Mouse (Mus musculus) MEL (cell line): ENCODE data around the gene Twnk. TPM values are rescaled to one million over a fixed set of nuclear protein-coding genes. Genes with fewer than 3 reads are reported as not detected.

Experiments used
- DNase-seq: peaks from one replicate; pipeline ENCODE4 v3.0.0; 2011; ENCODE audit warnings: low read depth, low spot score
- H3K27ac ChIP-seq: 2 replicates; pipeline ENCODE4 v1.5.1; 2012; ENCODE audit warnings: low read depth, mild to moderate bottlenecking, control low read depth, low read length, moderate library complexity; ENCODE audit not compliant: control insufficient read depth
- H3K27me3 ChIP-seq, 2 experiments: fragments of 150-350 bp in 1 of 2; sonication (generic) in 1 of 2; 2 replicates each; pipeline ENCODE4 v1.6.1; 2012; ENCODE audit warnings: low read length in 2 of 2, mild to moderate bottlenecking in 2 of 2, improper control_type of control experiment in 1 of 2, moderate library complexity in 1 of 2; ENCODE audit not compliant: insufficient read depth in 2 of 2, control insufficient read depth in 1 of 2
- H3K36me3 ChIP-seq, 2 experiments: 2 replicates each; pipeline ENCODE4 v1.6.1; 2012 to 2014; ENCODE audit warnings: low read length in 2 of 2, improper control_type of control experiment in 1 of 2, inconsistent platforms in 1 of 2, mild to moderate bottlenecking in 1 of 2; ENCODE audit not compliant: insufficient read depth in 2 of 2, control insufficient read depth in 1 of 2
- H3K4me1 ChIP-seq, 2 experiments: fragments of 150-350 bp in 1 of 2; sonication (generic) in 1 of 2; 2 replicates each; pipeline ENCODE4 v1.6.1; 2012; ENCODE audit warnings: low read length in 2 of 2, improper control_type of control experiment in 1 of 2, mild to moderate bottlenecking in 1 of 2; ENCODE audit not compliant: insufficient read depth in 2 of 2, control insufficient read depth in 1 of 2
- H3K4me3 ChIP-seq, 2 experiments: fragments of 150-350 bp in 1 of 2; sonication (generic) in 1 of 2; 2 replicates each; pipeline ENCODE4 v1.5.1; 2012; ENCODE audit warnings: low read depth in 2 of 2, low read length in 2 of 2, mild to moderate bottlenecking in 2 of 2, moderate library complexity in 2 of 2, control low read depth in 1 of 2, improper control_type of control experiment in 1 of 2; ENCODE audit not compliant: control insufficient read depth in 1 of 2, insufficient read depth in 1 of 2
- H3K79me2 ChIP-seq: 2 replicates; pipeline ENCODE4 v1.6.1; 2012; ENCODE audit warnings: mild to moderate bottlenecking, low read length, moderate library complexity; ENCODE audit not compliant: control insufficient read depth, poor library complexity, insufficient read depth
- H3K9ac ChIP-seq: 2 replicates; pipeline ENCODE4 v1.6.1; 2012; ENCODE audit warnings: low read depth, mild to moderate bottlenecking, control low read depth, low read length, moderate library complexity; ENCODE audit not compliant: control insufficient read depth, poor library complexity, severe bottlenecking
- H3K9me3 ChIP-seq: fragments of 150-350 bp; sonication (generic); replicated peaks from 2 replicates; pipeline ENCODE4 v1.6.1; 2012; ENCODE audit warnings: mild to moderate bottlenecking, low read length, improper control_type of control experiment, moderate library complexity; ENCODE audit not compliant: insufficient read depth
- CHD1 ChIP-seq: IDR thresholded peaks from 2 replicates; pipeline ENCODE4 v1.6.1; 2012; ENCODE audit warnings: low read depth, mild to moderate bottlenecking, inconsistent platforms, low read length, improper control_type of control experiment
- CHD2 ChIP-seq: IDR thresholded peaks from 2 replicates; pipeline ENCODE4 v1.6.1; 2011; ENCODE audit warnings: low read length, improper control_type of control experiment
- E2F4 ChIP-seq: IDR thresholded peaks from 2 replicates; pipeline ENCODE4 v1.6.1; 2011; ENCODE audit warnings: low read depth, low read length, improper control_type of control experiment, borderline replicate concordance
- ELF1 ChIP-seq: IDR thresholded peaks from 2 replicates; pipeline ENCODE4 v1.6.1; 2014; ENCODE audit warnings: low read depth, mild to moderate bottlenecking, inconsistent platforms, low read length, improper control_type of control experiment, moderate library complexity
- EP300 ChIP-seq, 2 experiments: IDR thresholded peaks; 2 replicates each; pipeline ENCODE4 v1.6.1; 2011; ENCODE audit warnings: improper control_type of control experiment in 2 of 2, low read length in 2 of 2, low read depth in 1 of 2, mild to moderate bottlenecking in 1 of 2
- ETS1 ChIP-seq: IDR thresholded peaks from 2 replicates; pipeline ENCODE4 v1.6.1; 2012; ENCODE audit warnings: low read depth, mild to moderate bottlenecking, inconsistent platforms, low read length, improper control_type of control experiment, moderate library complexity
- HCFC1 ChIP-seq: IDR thresholded peaks from 2 replicates; pipeline ENCODE4 v1.6.1; 2012; ENCODE audit warnings: low read depth, mild to moderate bottlenecking, inconsistent platforms, low read length, improper control_type of control experiment, moderate library complexity
- JUND ChIP-seq: IDR thresholded peaks from 2 replicates; pipeline ENCODE4 v1.6.1; 2011; ENCODE audit warnings: low read depth, mild to moderate bottlenecking, improper control_type of control experiment, low read length
- MAZ ChIP-seq: IDR thresholded peaks from 2 replicates; pipeline ENCODE4 v1.6.1; 2012; ENCODE audit warnings: low read depth, mild to moderate bottlenecking, inconsistent platforms, low read length, improper control_type of control experiment
- MXI1 ChIP-seq: IDR thresholded peaks from 2 replicates; pipeline ENCODE4 v1.6.1; 2011; ENCODE audit warnings: mild to moderate bottlenecking, low read depth, low read length, improper control_type of control experiment
- MYB ChIP-seq: IDR thresholded peaks from 2 replicates; pipeline ENCODE4 v1.6.1; 2011; ENCODE audit warnings: mild to moderate bottlenecking, low read depth, low read length, improper control_type of control experiment
- MYC ChIP-seq: IDR thresholded peaks from 2 replicates; pipeline ENCODE4 v1.6.1; 2011; ENCODE audit warnings: low read depth, mild to moderate bottlenecking, low read length, improper control_type of control experiment, moderate library complexity
- NELFE ChIP-seq: IDR thresholded peaks from 2 replicates; pipeline ENCODE4 v1.6.1; 2011; ENCODE audit warnings: low read depth, low read length, improper control_type of control experiment
- POLR2A ChIP-seq, 2 experiments: IDR thresholded peaks; 2 replicates each; pipeline ENCODE4 v1.6.1; 2011 to 2012; ENCODE audit warnings: low read length in 2 of 2, mild to moderate bottlenecking in 2 of 2, control low read depth in 1 of 2, improper control_type of control experiment in 1 of 2, low read depth in 1 of 2, moderate library complexity in 1 of 2; ENCODE audit not compliant: control insufficient read depth in 1 of 2, insufficient read depth in 1 of 2, poor library complexity in 1 of 2
- POLR2AphosphoS2 ChIP-seq: IDR thresholded peaks from 2 replicates; pipeline ENCODE4 v1.6.1; 2011; ENCODE audit warnings: low read length, improper control_type of control experiment
- POLR2AphosphoS5 ChIP-seq: IDR thresholded peaks from 2 replicates; pipeline ENCODE4 v1.6.1; 2012; ENCODE audit warnings: low read depth, borderline replicate concordance, mild to moderate bottlenecking, inconsistent platforms, low read length, moderate library complexity, mixed read lengths
- RAD21 ChIP-seq: IDR thresholded peaks from 2 replicates; pipeline ENCODE4 v1.6.1; 2011; ENCODE audit warnings: mild to moderate bottlenecking, low read depth, low read length, improper control_type of control experiment
- SIN3A ChIP-seq: IDR thresholded peaks from 2 replicates; pipeline ENCODE4 v1.6.1; 2012; ENCODE audit warnings: low read length, improper control_type of control experiment, inconsistent platforms
- TBP ChIP-seq: IDR thresholded peaks from 2 replicates; pipeline ENCODE4 v1.8.0; 2011; ENCODE audit warnings: low read depth, low read length, improper control_type of control experiment
- TCF12 ChIP-seq: IDR thresholded peaks from 2 replicates; pipeline ENCODE4 v1.6.1; 2014; ENCODE audit warnings: low read depth, mild to moderate bottlenecking, inconsistent platforms, low read length, improper control_type of control experiment, moderate library complexity
- USF1 ChIP-seq: IDR thresholded peaks from 2 replicates; pipeline ENCODE4 v1.6.1; 2014; ENCODE audit warnings: low read depth, mild to moderate bottlenecking, inconsistent platforms, low read length, improper control_type of control experiment, moderate library complexity
- ZMIZ1 ChIP-seq: IDR thresholded peaks from 2 replicates; pipeline ENCODE4 v1.6.1; 2012; ENCODE audit warnings: low read depth, mild to moderate bottlenecking, inconsistent platforms, low read length, improper control_type of control experiment, moderate library complexity
- ZNF384 ChIP-seq: IDR thresholded peaks from 2 replicates; pipeline ENCODE4 v1.6.1; 2012; ENCODE audit warnings: low read depth, mild to moderate bottlenecking, inconsistent platforms, low read length, improper control_type of control experiment
- polyA plus RNA-seq, 2 experiments: library from polyadenylated mRNA; stranded (reverse) in 1 of 2; unstranded in 1 of 2; fragments of >175 nt in 1 of 2; fragments of >200 nt in 1 of 2; gene quantifications; 2 replicates each; pipeline versions ENCODE4 v1.2.1 to v1.2.4; 2012; ENCODE audit warnings: low replicate concordance in 2 of 2, low read depth in 1 of 2; ENCODE audit not compliant: insufficient read length in 2 of 2, insufficient read depth in 1 of 2, missing spikeins in 1 of 2
- total RNA-seq: library from RNA; depleted of rRNA; stranded (reverse); fragments of 300-350 nt; gene quantifications from 2 replicates; pipeline ENCODE4 v1.2.3, GENCODE M21; 2012

Gene Twnk
- total and polyA plus RNA-seq, 3 experiments: 37.5 to 55.6 TPM; not detected in 1

GRCm38 (mm10) chr19:45058113-45058839 is 52.8 kb downstream of the Twnk start:
- H3K36me3 ChIP-seq: peaks cover 0 to 31% of the 10 kb centered on the region in 2 experiments; a peak in 2 of 4 replicates
- no peaks in the 10 kb centered on the region for H3K9me3 ChIP-seq
- peaks cover 3% of the 10 kb centered on the region; the same call in 1 of the 2 replicates for H3K79me2 ChIP-seq
- peak overlapping the region; percentile 81 to 94 for H3K4me3 ChIP-seq
- H3K9ac ChIP-seq: peak overlapping the region; percentile 92
- no peaks in the 10 kb centered on the region for H3K27me3 ChIP-seq
- H3K27ac ChIP-seq: peak overlapping the region; percentile 97
- H3K4me1 ChIP-seq: peaks cover 13 to 32% of the 10 kb centered on the region in 2 experiments
- TF ChIP-seq POLR2AphosphoS2: peak; percentile 81; the same call in 1 of the 2 replicates
- peak; percentile 63; the same call in 1 of the 2 replicates for TF ChIP-seq MAZ
- TF ChIP-seq CHD1: no peak
- no peak for TF ChIP-seq JUND
- peak; percentile 64 for TF ChIP-seq ETS1
- no peak for TF ChIP-seq USF1
- TF ChIP-seq CHD2: peak; percentile 90
- peak; percentile 39; the same call in 1 of the 2 replicates for TF ChIP-seq POLR2AphosphoS5
- peak; percentile 50 for TF ChIP-seq TCF12
- no peak for TF ChIP-seq RAD21
- peak; percentile 45; the same call in 1 of the 2 replicates for TF ChIP-seq SIN3A
- TF ChIP-seq TBP: peak; percentile 57; the same call in 1 of the 2 replicates
- peak; percentile 81 for TF ChIP-seq HCFC1
- TF ChIP-seq MXI1: peak; percentile 11
- TF ChIP-seq ZMIZ1: peak; percentile 81; the same call in 1 of the 2 replicates
- TF ChIP-seq NELFE: peak; percentile 83
- TF ChIP-seq MYB: 0 out of 2 replicates have a peak, but pooled peaks have one; percentile 11
- TF ChIP-seq ZNF384: no peak
- peak; percentile 92 for TF ChIP-seq ELF1
- TF ChIP-seq POLR2A (IDR thresholded peaks at IDR 0.05; ENCODE audit: control insufficient read depth in 1 of 2, insufficient read depth in 1 of 2, low read depth in 1 of 2, low read length in 2 of 2, poor library complexity in 1 of 2): peak; percentile 40 to 85; a peak in 2 of 4 replicates
- TF ChIP-seq EP300 (IDR thresholded peaks at IDR 0.05; ENCODE audit: low read depth in 1 of 2, low read length in 2 of 2): peak in 1 of 2 experiments; percentile 44; a peak in 2 of 4 replicates
- TF ChIP-seq E2F4: no peak
- peak; percentile 65 for TF ChIP-seq MYC
- DNase-seq: peak; percentile 99
